In genomic region chr11:61477566-61478508, GRCm38 (mm10) we compare ENCODE assay signal across 10 mouse cellular contexts. TPM values are rescaled to one million over a fixed set of nuclear protein-coding genes. Genes with fewer than 3 reads are reported as not detected.
DNase-seq lines count a peak whose midpoint lies in the region; ATAC-seq and TF ChIP-seq lines count a peak whose summit lies in the region.
"Had no signal": no experiment of that assay in that cellular context is flagged by ENCODE, and none has a peak within 500 bp of the region (broad histone marks: within the 10 kb centered on the region; RNA-seq: fewer than 3 reads in every experiment).

No protein-coding gene starts in this region.

- no peak for TF ChIP-seq EP300 in liver, postnatal 0 days (IDR thresholded peaks at IDR 0.05; ENCODE audit: low read depth)

- H3K4me1 ChIP-seq in neural tube, embryonic 13.5 days (replicated peaks): peaks cover 14% of the 10 kb centered on the region
- peaks cover 23% of the 10 kb centered on the region for H3K4me1 ChIP-seq in limb, embryonic 15.5 days
- H3K4me1 ChIP-seq in liver, postnatal 0 days (ENCODE audit: insufficient read depth): no peaks in the 10 kb centered on the region
- H3K4me1 ChIP-seq: liver, embryonic 13.5 days had no signal

- H3K27me3 ChIP-seq in neural tube, embryonic 13.5 days: no peaks in the 10 kb centered on the region
- no peaks in the 10 kb centered on the region for H3K27me3 ChIP-seq in limb, embryonic 15.5 days
- no peaks in the 10 kb centered on the region for H3K27me3 ChIP-seq in liver, postnatal 0 days (ENCODE audit: insufficient read depth, low read length)
- H3K27me3 ChIP-seq: liver, embryonic 13.5 days had no signal

- no peak overlapping the region for H3K4me3 ChIP-seq in neural tube, embryonic 13.5 days
- no peak overlapping the region for H3K4me3 ChIP-seq in limb, embryonic 15.5 days
- H3K4me3 ChIP-seq in liver, postnatal 0 days (ENCODE audit: low read depth, low read length): no peak overlapping the region
- H3K4me3 ChIP-seq: liver, embryonic 13.5 days had no signal

- DNase-seq in cerebellum, postnatal 10 days: peak; percentile 60 to 61
- DNase-seq in cerebellum, adult 9-10 months: no peak
- no peak for DNase-seq in neural tube, embryonic 10.5 days (ENCODE audit: extremely low spot score, low spot score)
- no peak for DNase-seq in liver, postnatal 0 days
- no peak for DNase-seq in layer of hippocampus, adult 8-10 months (ENCODE audit: low spot score in 2 of 2)
- DNase-seq in urinary bladder, postnatal 25 days (ENCODE audit: low spot score): no peak
- DNase-seq: gastrocnemius, postnatal 14 days; liver, embryonic 13.5 days had no signal

- H3K36me3 ChIP-seq in neural tube, embryonic 13.5 days: no peaks in the 10 kb centered on the region
- no peaks in the 10 kb centered on the region for H3K36me3 ChIP-seq in limb, embryonic 15.5 days
- no peaks in the 10 kb centered on the region for H3K36me3 ChIP-seq in liver, postnatal 0 days (replicated peaks; ENCODE audit: insufficient read depth, low read length)
- H3K36me3 ChIP-seq: liver, embryonic 13.5 days had no signal

- H3K9me3 ChIP-seq in neural tube, embryonic 13.5 days: no peaks in the 10 kb centered on the region
- H3K9me3 ChIP-seq in limb, embryonic 15.5 days: no peaks in the 10 kb centered on the region
- H3K9me3 ChIP-seq in liver, postnatal 0 days (ENCODE audit: low read length): no peaks in the 10 kb centered on the region
- H3K9me3 ChIP-seq: liver, embryonic 13.5 days had no signal

- ATAC-seq in neural tube, embryonic 13.5 days (ENCODE audit: low read depth): no peak
- ATAC-seq in limb, embryonic 15.5 days (ENCODE audit: insufficient number of reproducible peaks, low FRiP score, low TSS enrichment, low read depth): no peak
- no peak for ATAC-seq in liver, postnatal 0 days

- TF ChIP-seq CTCF in liver, postnatal 0 days (IDR thresholded peaks at IDR 0.05; ENCODE audit: low read depth): no peak

- H3K9ac ChIP-seq in neural tube, embryonic 13.5 days: peak overlapping the region; percentile 27; the same call in 1 of the 2 replicates
- H3K9ac ChIP-seq in limb, embryonic 15.5 days: no peak overlapping the region
- H3K9ac ChIP-seq in liver, postnatal 0 days (replicated peaks): no peak overlapping the region
- H3K9ac ChIP-seq: liver, embryonic 13.5 days had no signal

- H3K4me2 ChIP-seq in neural tube, embryonic 13.5 days: no peak overlapping the region
- peak overlapping the region; percentile 22; the same call in 1 of the 2 replicates for H3K4me2 ChIP-seq in limb, embryonic 15.5 days
- no peak overlapping the region for H3K4me2 ChIP-seq in liver, postnatal 0 days (ENCODE audit: low read depth, low read length)
- H3K4me2 ChIP-seq: liver, embryonic 13.5 days had no signal

- H3K27ac ChIP-seq in neural tube, embryonic 13.5 days (replicated peaks): no peak overlapping the region
- H3K27ac ChIP-seq in limb, embryonic 15.5 days: no peak overlapping the region
- H3K27ac ChIP-seq in liver, postnatal 0 days (ENCODE audit: low read depth): no peak overlapping the region
- H3K27ac ChIP-seq: liver, embryonic 13.5 days had no signal

- 64% methylated on average over 17 of the region's 17 CpGs for WGBS in neural tube, embryonic 13.5 days
- 65% methylated on average over 17 of the region's 17 CpGs for WGBS in limb, embryonic 15.5 days
- 78% methylated on average over 17 of the region's 17 CpGs for WGBS in liver, postnatal 0 days (ENCODE audit: insufficient replicate concordance)

RNA-seq across cellular contexts. Expression of gene Mfap4, which starts 7.4 kb away (rescaled TPM):
- 91.0 and 108 TPM in 2 replicates for polyA plus RNA-seq in neural tube, embryonic 13.5 days (2015; fragmentation: Nextera tagmentation; extraction: Ambion mirVana)
- polyA plus RNA-seq in limb, embryonic 15.5 days (2015; fragmentation: Nextera tagmentation; extraction: Ambion mirVana): 540 and 575 TPM in 2 replicates
- polyA plus RNA-seq in liver, postnatal 0 days (2015; fragmentation: Nextera tagmentation; extraction: Ambion mirVana): 4.9 TPM in 2 replicates
- 1 to 10 TPM; 5.1 to 7.5 (median 5.6) TPM for total RNA-seq in layer of hippocampus, adult 8-10 months (2022)

RNA-seq across cellular contexts. Expression of gene Mapk7, which starts 16.4 kb away (rescaled TPM):
- 73.6 and 85.1 TPM in 2 replicates for polyA plus RNA-seq in neural tube, embryonic 13.5 days (2015; fragmentation: Nextera tagmentation; extraction: Ambion mirVana)
- 59.4 and 65.0 TPM in 2 replicates for polyA plus RNA-seq in limb, embryonic 15.5 days (2015; fragmentation: Nextera tagmentation; extraction: Ambion mirVana)
- polyA plus RNA-seq in liver, postnatal 0 days (2015; fragmentation: Nextera tagmentation; extraction: Ambion mirVana): 4.8 and 5.6 TPM in 2 replicates
- total RNA-seq in layer of hippocampus, adult 8-10 months (2022): 10 to 100 TPM; 27.1 to 28.8 (median 28.2) TPM

RNA-seq across cellular contexts. Expression of gene Rnf112, which starts 23.9 kb away (rescaled TPM):
- 13.1 and 14.2 TPM in 2 replicates for polyA plus RNA-seq in neural tube, embryonic 13.5 days (2015; fragmentation: Nextera tagmentation; extraction: Ambion mirVana)
- polyA plus RNA-seq in limb, embryonic 15.5 days (2015; fragmentation: Nextera tagmentation; extraction: Ambion mirVana): 0.78 and 0.82 TPM in 2 replicates
- polyA plus RNA-seq in liver, postnatal 0 days (2015; fragmentation: Nextera tagmentation; extraction: Ambion mirVana): 0.04 and 0.06 TPM in 2 replicates
- total RNA-seq in layer of hippocampus, adult 8-10 months (2022): 100 to 1,000 TPM; 373 to 488 (median 430) TPM

RNA-seq across cellular contexts. Expression of gene B9d1, which starts 27.1 kb away (rescaled TPM):
- polyA plus RNA-seq in neural tube, embryonic 13.5 days (2015; fragmentation: Nextera tagmentation; extraction: Ambion mirVana): 36.4 and 36.5 TPM in 2 replicates
- 20.7 and 24.8 TPM in 2 replicates for polyA plus RNA-seq in limb, embryonic 15.5 days (2015; fragmentation: Nextera tagmentation; extraction: Ambion mirVana)
- polyA plus RNA-seq in liver, postnatal 0 days (2015; fragmentation: Nextera tagmentation; extraction: Ambion mirVana): 1.4 and 1.6 TPM in 2 replicates
- 10 to 100 TPM; 43.1 to 52.1 (median 47.2) TPM for total RNA-seq in layer of hippocampus, adult 8-10 months (2022)

Comparison
In these comparisons a context has a peak if more than half of its experiments do, and no peak if none do; other contexts are left out.
1. DNase-seq: peak in cerebellum, postnatal 10 days (2 of 2); none in cerebellum, adult 9-10 months (single experiment), neural tube, embryonic 10.5 days (single experiment), liver, postnatal 0 days (single experiment), layer of hippocampus, adult 8-10 months (0 of 2) and urinary bladder, postnatal 25 days (single experiment).
2. RNA of gene Mfap4, which starts 7.4 kb away (polyA plus RNA-seq): 540 to 575 TPM in limb, embryonic 15.5 days and 91.0 to 108 TPM in neural tube, embryonic 13.5 days; 4.9 TPM in liver, postnatal 0 days; every median in the first group is over 10 times any median in the second.